Mouse (Mus musculus): ENCODE data around the gene Degs1. TPM values are rescaled to one million over a fixed set of nuclear protein-coding genes. Genes with fewer than 3 reads are reported as not detected.

Degs1 gene
- 29.1 and 34.6 TPM in 2 replicates for polyA plus RNA-seq (2012; rRNA removed)

- H3K4me3 ChIP-seq (ENCODE audit: extremely low read depth, insufficient read depth, insufficient read length): peak within 1 kb of the TSS; percentile 96
- H3K27ac ChIP-seq (ENCODE audit: insufficient read depth, low read length): peak within 1 kb of the TSS; percentile 92
- peak; percentile 70 to 93 for DNase-seq (ENCODE audit: low read depth in 1 of 2, low spot score in 2 of 2)
- H3K4me1 ChIP-seq (ENCODE audit: control insufficient read depth, insufficient read depth, insufficient read length): peaks cover 10% of the 10 kb centered on the region; the same call in 1 of the 2 replicates
- no peaks in the 10 kb centered on the region for H3K27me3 ChIP-seq (ENCODE audit: control insufficient read depth, insufficient read depth, low read length)
- TF ChIP-seq POLR2A (IDR thresholded peaks at IDR 0.05; ENCODE audit: low read depth, low read length) (peak; percentile 83), CTCF (IDR thresholded peaks at IDR 0.05; ENCODE audit: extremely low read depth, insufficient read depth, insufficient read length, insufficient replicate concordance) (no peak)
- under 1% methylated on average over 84 of the region's 94 CpGs for WGBS
- H3K36me3 ChIP-seq (ENCODE audit: control insufficient read depth, insufficient read depth, low read length): peaks cover 15% of the 10 kb centered on the region
Measured at GRCm38 (mm10) chr1:182282091-182283075, at the start of gene Degs1. Degs1 (minus strand) TSS chr1:182282804.

- no peaks in the 10 kb centered on the region for H3K27me3 ChIP-seq (ENCODE audit: control insufficient read depth, insufficient read depth, low read length)
- 86% methylated on average over 1 of the region's 1 CpGs for WGBS
- no peak for DNase-seq (ENCODE audit: low read depth in 1 of 2, low spot score in 2 of 2)
- H3K4me1 ChIP-seq (ENCODE audit: control insufficient read depth, insufficient read depth, insufficient read length): peaks cover 4% of the 10 kb centered on the region; the same call in 1 of the 2 replicates
- H3K27ac ChIP-seq (ENCODE audit: insufficient read depth, low read length): no peak overlapping the region
- TF ChIP-seq POLR2A (IDR thresholded peaks at IDR 0.05; ENCODE audit: low read depth, low read length) (no peak), CTCF (IDR thresholded peaks at IDR 0.05; ENCODE audit: extremely low read depth, insufficient read depth, insufficient read length, insufficient replicate concordance) (no peak)
- peaks cover 17% of the 10 kb centered on the region for H3K36me3 ChIP-seq (ENCODE audit: control insufficient read depth, insufficient read depth, low read length)
- H3K4me3 ChIP-seq (ENCODE audit: extremely low read depth, insufficient read depth, insufficient read length): no peak overlapping the region
Measured at GRCm38 (mm10) chr1:182325919-182326318, 43.3 kb upstream of the Degs1 start.

- no peak for TF ChIP-seq CTCF (IDR thresholded peaks at IDR 0.05; ENCODE audit: extremely low read depth, insufficient read depth, insufficient read length, insufficient replicate concordance)
- no peak for TF ChIP-seq POLR2A (IDR thresholded peaks at IDR 0.05; ENCODE audit: low read depth, low read length)
- H3K4me3 ChIP-seq (ENCODE audit: extremely low read depth, insufficient read depth, insufficient read length): no peak overlapping the region
- H3K4me1 ChIP-seq (ENCODE audit: control insufficient read depth, insufficient read depth, insufficient read length): peaks cover 4% of the 10 kb centered on the region; the same call in 1 of the 2 replicates
- WGBS: 90% methylated on average over 7 of the region's 7 CpGs
- no peaks in the 10 kb centered on the region for H3K27me3 ChIP-seq (ENCODE audit: control insufficient read depth, insufficient read depth, low read length)
- no peak for DNase-seq (ENCODE audit: low read depth in 1 of 2, low spot score in 2 of 2)
- peaks cover 18% of the 10 kb centered on the region for H3K36me3 ChIP-seq (ENCODE audit: control insufficient read depth, insufficient read depth, low read length)
- H3K27ac ChIP-seq (ENCODE audit: insufficient read depth, low read length): no peak overlapping the region
Measured at GRCm38 (mm10) chr1:182324552-182324951, 41.9 kb upstream of the Degs1 start.

- 87% methylated on average over 3 of the region's 3 CpGs for WGBS
- no peak for DNase-seq (ENCODE audit: low read depth in 1 of 2, low spot score in 2 of 2)
- TF ChIP-seq POLR2A (IDR thresholded peaks at IDR 0.05; ENCODE audit: low read depth, low read length) (no peak), CTCF (IDR thresholded peaks at IDR 0.05; ENCODE audit: extremely low read depth, insufficient read depth, insufficient read length, insufficient replicate concordance) (no peak)
- Histone ChIP-seq H3K27ac (ENCODE audit: insufficient read depth, low read length) (no peak overlapping the region), H3K4me1 (ENCODE audit: control insufficient read depth, insufficient read depth, insufficient read length) (peaks cover 4% of the 10 kb centered on the region; the same call in 1 of the 2 replicates), H3K4me3 (ENCODE audit: extremely low read depth, insufficient read depth, insufficient read length) (no peak overlapping the region), H3K27me3 (ENCODE audit: control insufficient read depth, insufficient read depth, low read length) (no peaks in the 10 kb centered on the region), H3K36me3 (ENCODE audit: control insufficient read depth, insufficient read depth, low read length) (peaks cover 16% of the 10 kb centered on the region)
Measured at GRCm38 (mm10) chr1:182323139-182323538, 40.5 kb upstream of the Degs1 start.

- no peak for TF ChIP-seq POLR2A (IDR thresholded peaks at IDR 0.05; ENCODE audit: low read depth, low read length)
- TF ChIP-seq CTCF (IDR thresholded peaks at IDR 0.05; ENCODE audit: extremely low read depth, insufficient read depth, insufficient read length, insufficient replicate concordance): no peak
- Histone ChIP-seq H3K27ac (ENCODE audit: insufficient read depth, low read length) (no peak overlapping the region), H3K36me3 (ENCODE audit: control insufficient read depth, insufficient read depth, low read length) (peaks cover 23% of the 10 kb centered on the region), H3K4me1 (ENCODE audit: control insufficient read depth, insufficient read depth, insufficient read length) (peaks cover 5% of the 10 kb centered on the region; the same call in 1 of the 2 replicates), H3K4me3 (ENCODE audit: extremely low read depth, insufficient read depth, insufficient read length) (no peak overlapping the region), H3K27me3 (ENCODE audit: control insufficient read depth, insufficient read depth, low read length) (no peaks in the 10 kb centered on the region)
- DNase-seq (ENCODE audit: low read depth in 1 of 2, low spot score in 2 of 2): no peak
- WGBS: 94% methylated on average over 5 of the region's 5 CpGs
Measured at GRCm38 (mm10) chr1:182314201-182314600, 31.6 kb upstream of the Degs1 start.

DNA sequence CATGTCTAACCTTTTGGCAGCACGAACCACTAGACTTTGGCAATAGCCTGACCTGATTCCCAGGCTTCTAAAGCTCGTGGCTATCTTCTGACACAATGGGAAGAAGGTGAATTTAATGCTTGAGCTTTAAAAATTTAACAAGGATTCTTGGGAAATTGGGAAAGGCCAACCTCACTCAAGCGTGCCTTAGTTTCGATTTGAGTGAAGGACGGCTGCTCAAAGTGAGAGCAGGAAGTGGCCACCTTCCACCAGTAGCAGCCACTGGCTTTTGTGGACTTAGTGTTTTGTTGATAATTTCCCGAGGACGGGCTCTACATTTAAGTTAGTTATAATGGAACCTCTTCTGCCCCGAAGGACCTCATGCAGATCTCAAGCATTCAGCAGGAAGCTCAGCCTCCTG, 30.6 kb upstream of the Degs1 start:
- Histone ChIP-seq H3K36me3 (ENCODE audit: control insufficient read depth, insufficient read depth, low read length) (peaks cover 21% of the 10 kb centered on the region), H3K27me3 (ENCODE audit: control insufficient read depth, insufficient read depth, low read length) (no peaks in the 10 kb centered on the region), H3K4me1 (ENCODE audit: control insufficient read depth, insufficient read depth, insufficient read length) (peaks cover 5% of the 10 kb centered on the region; the same call in 1 of the 2 replicates), H3K27ac (ENCODE audit: insufficient read depth, low read length) (no peak overlapping the region), H3K4me3 (ENCODE audit: extremely low read depth, insufficient read depth, insufficient read length) (no peak overlapping the region)
- DNase-seq (ENCODE audit: low read depth in 1 of 2, low spot score in 2 of 2): no peak
- TF ChIP-seq POLR2A (IDR thresholded peaks at IDR 0.05; ENCODE audit: low read depth, low read length): no peak
- no peak for TF ChIP-seq CTCF (IDR thresholded peaks at IDR 0.05; ENCODE audit: extremely low read depth, insufficient read depth, insufficient read length, insufficient replicate concordance)
- 91% methylated on average over 8 of the region's 8 CpGs for WGBS

All from spleen, adult 2 months (tissue).